Mouse (Mus musculus) kidney, postnatal 0 days (tissue): ENCODE measurements at regions not wholly inside any gene's neighbourhood (a gene's known extent, or its start where the extent isn't known, plus 50 kb on each side); places are given as distances from the start of the nearest gene placed in this dataset.

Experiments
- ATAC-seq: fragments of 200-750 bp; cut with Nextera tagmentation; replicated peaks from 2 replicates; pipeline ENCODE4 v1.8.0; 2017; ENCODE audit warnings: low read depth, moderate number of reproducible peaks, moderate TSS enrichment, moderate library complexity; ENCODE audit not compliant: low FRiP score
- DNase-seq: peaks from one replicate; pipeline ENCODE4 v3.0.0-alpha.2; 2016; ENCODE audit warnings: low spot score
- H3K27ac ChIP-seq: fragments of 300-500 bp; sonication (generic); 2 replicates; pipeline ENCODE4 v1.5.1; 2014; ENCODE audit warnings: mild to moderate bottlenecking
- H3K27me3 ChIP-seq: fragments of 300-500 bp; sonication (generic); 2 replicates; pipeline ENCODE4 v1.6.1; 2014; ENCODE audit warnings: low read length, mixed read lengths; ENCODE audit not compliant: insufficient read depth
- H3K36me3 ChIP-seq: fragments of 300-500 bp; sonication (generic); 2 replicates; pipeline ENCODE4 v1.6.1; 2014; ENCODE audit warnings: low read length, mixed read lengths; ENCODE audit not compliant: insufficient read depth
- H3K4me1 ChIP-seq: fragments of 300-500 bp; sonication (generic); replicated peaks from 2 replicates; pipeline ENCODE4 v1.6.1; 2014; ENCODE audit warnings: antibody characterized with exemption, low read length, mixed read lengths; ENCODE audit not compliant: insufficient read depth
- H3K4me2 ChIP-seq: fragments of 300-500 bp; sonication (generic); 2 replicates; pipeline ENCODE4 v1.6.1; 2014; ENCODE audit warnings: mild to moderate bottlenecking, low read length, moderate library complexity, mixed read lengths
- H3K4me3 ChIP-seq: fragments of 300-500 bp; sonication (generic); replicated peaks from 2 replicates; pipeline ENCODE4 v1.5.1; 2014; ENCODE audit warnings: low read depth, low read length
- H3K9ac ChIP-seq: fragments of 300-500 bp; sonication (generic); 2 replicates; pipeline ENCODE4 v1.6.1; 2014; ENCODE audit warnings: low read depth, low read length
- H3K9me3 ChIP-seq: fragments of 300-500 bp; sonication (generic); replicated peaks from 2 replicates; pipeline ENCODE4 v1.6.1; 2016; ENCODE audit warnings: low read length, inconsistent platforms, mixed read lengths
- CTCF ChIP-seq: IDR thresholded peaks from 2 replicates; pipeline ENCODE4 v1.5.1; 2016; ENCODE audit warnings: antibody characterized with exemption, low read depth, mild to moderate bottlenecking, moderate library complexity
- WGBS: fragments of 180-500 bp; shearing (Covaris S2); extraction: QIAGEN DNeasy Blood & Tissue Kit; methylation state at CpG from one replicate; pipeline ENCODE4 v1.1.7; 2014; 5-methylcytosine and 5-hydroxymethylcytosine counted together

GRCm38 (mm10) chrX:146428506-146428905 is 533.8 kb upstream of the Htr2c start:
- no peak for ATAC-seq

DNA sequence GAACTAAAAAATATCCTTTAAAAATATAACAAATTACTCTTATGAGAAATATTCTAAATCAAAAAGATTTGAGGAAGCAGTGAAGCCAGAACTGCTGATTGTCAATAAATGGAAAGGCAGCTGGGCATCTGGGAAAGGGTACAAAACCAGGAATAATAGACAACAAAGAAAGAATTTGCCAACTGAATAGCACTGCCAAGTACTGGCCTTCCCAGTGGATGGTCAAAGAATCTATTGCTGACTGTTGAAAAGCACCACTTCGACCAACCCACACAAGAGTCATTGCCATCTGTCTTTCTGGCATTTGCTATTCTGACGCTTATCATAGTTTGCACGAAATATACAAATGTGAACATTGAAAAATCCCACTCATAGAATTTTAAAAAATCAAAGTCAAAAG is 502.4 kb upstream of the Htr2c start:
- no peaks in the 10 kb centered on the region for H3K9me3 ChIP-seq
- no peak overlapping the region for H3K27ac ChIP-seq
- H3K4me3 ChIP-seq, result no peak overlapping the region
- no peak for ATAC-seq
- WGBS, result 87% methylated on average over 3 of the region's 3 CpGs
- DNase-seq, result no peak
- no peaks in the 10 kb centered on the region for H3K27me3 ChIP-seq
- no peak for TF ChIP-seq CTCF
- H3K36me3 ChIP-seq, result no peaks in the 10 kb centered on the region
- H3K4me1 ChIP-seq, result no peaks in the 10 kb centered on the region
- no peak overlapping the region for H3K9ac ChIP-seq
- H3K4me2 ChIP-seq, result no peak overlapping the region

More at GRCm38 (mm10) chrX:146428506-146428905, 533.8 kb upstream of the Htr2c start:
- no peak overlapping the region for H3K4me3 ChIP-seq
- no peak for TF ChIP-seq CTCF
- no peaks in the 10 kb centered on the region for H3K9me3 ChIP-seq
- no peak overlapping the region for H3K4me2 ChIP-seq
- H3K36me3 ChIP-seq, result no peaks in the 10 kb centered on the region
- H3K9ac ChIP-seq, result no peak overlapping the region
- no peaks in the 10 kb centered on the region for H3K27me3 ChIP-seq
- H3K27ac ChIP-seq, result no peak overlapping the region
- no peaks in the 10 kb centered on the region for H3K4me1 ChIP-seq
- DNase-seq, result no peak

DNA sequence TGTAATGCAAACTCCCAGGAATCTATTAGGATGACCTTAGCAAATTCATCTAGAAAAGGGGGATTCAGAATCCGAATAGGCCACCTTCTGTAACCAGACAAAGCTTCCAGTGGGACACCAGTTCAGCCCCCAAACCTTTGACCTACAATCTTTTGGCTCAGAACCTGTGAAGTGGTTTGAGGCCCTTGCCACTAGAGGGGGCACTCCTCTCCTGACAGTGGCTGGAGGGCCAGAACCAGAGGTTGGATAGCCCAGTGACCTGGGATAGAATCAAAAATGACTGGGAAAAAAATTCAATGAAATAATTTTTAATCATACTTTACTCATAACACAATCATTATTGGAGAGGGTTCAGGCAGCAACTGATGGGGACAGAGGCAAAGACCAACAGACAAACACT is 484.7 kb upstream of the Htr2c start:
- Histone ChIP-seq H3K9me3 (no peaks in the 10 kb centered on the region), H3K4me2 (no peak overlapping the region), H3K27ac (no peak overlapping the region), H3K4me1 (no peaks in the 10 kb centered on the region), H3K36me3 (no peaks in the 10 kb centered on the region), H3K4me3 (no peak overlapping the region), H3K9ac (no peak overlapping the region), H3K27me3 (no peaks in the 10 kb centered on the region)
- DNase-seq (no peak), ATAC-seq (no peak)
- 45% methylated on average over 1 of the region's 1 CpGs for WGBS
- TF ChIP-seq CTCF, result no peak

- no peaks in the 10 kb centered on the region for H3K27me3 ChIP-seq
- no peak for ATAC-seq
- no peaks in the 10 kb centered on the region for H3K9me3 ChIP-seq
- no peaks in the 10 kb centered on the region for H3K4me1 ChIP-seq
- no peak for TF ChIP-seq CTCF
- H3K36me3 ChIP-seq, result no peaks in the 10 kb centered on the region
- no peak overlapping the region for H3K4me2 ChIP-seq
- no peak overlapping the region for H3K4me3 ChIP-seq
- 75% methylated on average over 2 of the region's 2 CpGs for WGBS
- H3K27ac ChIP-seq, result no peak overlapping the region
- no peak for DNase-seq
- H3K9ac ChIP-seq, result no peak overlapping the region
These were observed 449.8 kb upstream of the Htr2c start for GRCm38 (mm10) chrX:146512492-146512891.

DNA sequence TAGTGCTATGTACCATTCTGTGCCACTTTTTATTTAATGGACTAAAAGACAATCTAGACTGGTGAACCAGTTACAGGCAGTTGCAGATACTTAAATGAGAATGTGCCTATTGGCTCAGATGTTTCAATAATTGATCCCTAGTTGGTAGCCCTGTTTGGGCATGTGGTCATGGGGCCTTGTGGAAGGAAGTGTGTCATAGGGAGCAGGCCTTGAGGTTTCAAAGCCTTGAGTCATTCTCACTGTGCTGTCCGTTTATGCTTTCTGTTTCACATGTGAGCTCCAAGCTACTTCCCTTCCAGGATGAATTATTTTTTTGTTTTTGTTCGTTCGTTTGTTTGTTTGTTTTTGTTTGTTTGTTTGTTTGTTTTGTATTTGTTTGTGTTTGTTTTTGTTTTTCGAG is 449.1 kb upstream of the Htr2c start:
- Histone ChIP-seq H3K9me3 (no peaks in the 10 kb centered on the region), H3K9ac (no peak overlapping the region), H3K4me3 (no peak overlapping the region), H3K4me2 (no peak overlapping the region), H3K4me1 (no peaks in the 10 kb centered on the region), H3K36me3 (no peaks in the 10 kb centered on the region), H3K27ac (no peak overlapping the region), H3K27me3 (no peaks in the 10 kb centered on the region)
- no peak for TF ChIP-seq CTCF
- no peak for DNase-seq
- WGBS, result 81% methylated on average over 4 of the region's 4 CpGs
- no peak for ATAC-seq

DNA sequence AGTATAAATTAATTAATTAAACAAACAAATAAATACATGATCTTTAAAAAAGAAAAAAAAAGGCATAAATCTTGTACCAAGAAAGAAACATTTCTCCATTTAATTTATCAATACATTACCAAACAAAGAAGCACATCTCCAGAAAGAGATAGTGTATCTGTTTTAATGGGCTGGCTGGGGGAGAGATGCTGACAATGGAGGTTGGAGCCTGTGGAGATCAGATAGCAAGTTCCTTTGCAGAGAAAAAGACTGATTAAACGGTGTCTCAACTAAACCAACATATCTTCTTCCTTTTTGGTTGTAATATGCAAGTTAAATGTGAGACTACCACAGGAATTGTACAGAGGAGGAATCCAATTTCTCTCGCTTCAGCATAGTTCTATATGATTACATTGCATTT is 433.5 kb upstream of the Htr2c start:
- H3K9ac ChIP-seq, result no peak overlapping the region
- no peak for DNase-seq
- ATAC-seq, result no peak
- no peaks in the 10 kb centered on the region for H3K27me3 ChIP-seq
- WGBS, result 62% methylated on average over 2 of the region's 2 CpGs
- no peak overlapping the region for H3K27ac ChIP-seq
- no peaks in the 10 kb centered on the region for H3K36me3 ChIP-seq
- H3K9me3 ChIP-seq, result no peaks in the 10 kb centered on the region
- H3K4me3 ChIP-seq, result no peak overlapping the region
- H3K4me1 ChIP-seq, result no peaks in the 10 kb centered on the region
- H3K4me2 ChIP-seq, result no peak overlapping the region
- no peak for TF ChIP-seq CTCF

DNA sequence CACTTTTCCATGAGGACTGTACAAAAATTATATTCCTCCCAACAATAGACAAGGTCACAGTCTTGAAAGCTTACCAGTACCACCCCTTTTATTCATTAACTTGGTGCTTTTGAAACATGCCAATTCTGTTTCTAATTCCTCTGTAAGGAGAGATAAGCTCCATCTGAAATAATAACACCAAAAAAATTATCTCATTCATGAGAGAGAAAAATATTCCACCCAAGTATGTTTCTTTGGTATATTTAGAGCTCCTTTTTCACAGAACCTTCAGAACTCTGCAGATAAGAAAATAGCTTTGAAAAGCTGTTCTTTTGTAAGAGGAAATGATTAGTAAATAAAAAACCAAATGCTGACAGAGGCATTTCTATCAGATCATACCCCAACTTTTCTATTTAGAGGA is 424.5 kb upstream of the Htr2c start:
- TF ChIP-seq CTCF, result no peak
- H3K4me3 ChIP-seq, result no peak overlapping the region
- no peak for ATAC-seq
- H3K36me3 ChIP-seq, result no peaks in the 10 kb centered on the region
- H3K27me3 ChIP-seq, result no peaks in the 10 kb centered on the region
- H3K9me3 ChIP-seq, result no peaks in the 10 kb centered on the region
- no peak overlapping the region for H3K27ac ChIP-seq
- no peak overlapping the region for H3K4me2 ChIP-seq
- no peak overlapping the region for H3K9ac ChIP-seq
- DNase-seq, result no peak
- H3K4me1 ChIP-seq, result no peaks in the 10 kb centered on the region
